Mouse (Mus musculus): Measurements from ENCODE around the gene Timd4. TPM values are rescaled to one million over a fixed set of nuclear protein-coding genes. Genes with fewer than 3 reads are reported as not detected.

The Timd4 gene
- 0.47 and 0.66 TPM in 2 replicates for polyA plus RNA-seq (2015; fragmentation: Nextera tagmentation; extraction: Ambion mirVana)

DNA sequence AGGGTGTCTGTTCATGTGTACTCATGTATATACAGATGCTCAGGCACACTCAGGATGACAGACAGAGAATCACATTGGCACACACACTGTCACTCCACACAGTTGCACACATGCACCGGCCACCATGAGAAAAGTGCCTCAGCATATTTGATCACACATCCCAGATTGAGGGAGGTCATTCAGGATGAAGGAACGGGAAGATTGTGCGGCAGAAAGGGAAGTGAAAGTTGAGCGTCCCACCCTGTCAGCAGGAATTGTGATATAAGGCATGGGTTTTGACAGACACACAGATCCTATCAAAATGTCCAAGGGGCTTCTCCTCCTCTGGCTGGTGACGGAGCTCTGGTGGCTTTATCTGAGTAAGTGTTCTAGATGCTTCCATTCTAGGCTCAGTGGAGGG lies at the start of gene Timd4:
Gene Timd4 (plus strand): TSS at position 290 of the 400 bp plus-strand sequence.
- Histone ChIP-seq H3K9ac (ENCODE audit: low read length) (no peak within 1 kb of the TSS), H3K9me3 (replicated peaks; ENCODE audit: control insufficient read depth, low read length) (no peaks in the 10 kb centered on the region), H3K4me3 (replicated peaks; ENCODE audit: low read length) (no peak within 1 kb of the TSS), H3K27me3 (ENCODE audit: control insufficient read depth, insufficient read depth, low read length) (no peaks in the 10 kb centered on the region), H3K36me3 (ENCODE audit: control insufficient read depth, insufficient read depth, low read length) (no peaks in the 10 kb centered on the region), H3K27ac (ENCODE audit: low read length) (no peak within 1 kb of the TSS), H3K4me2 (ENCODE audit: low read depth, low read length) (no peak within 1 kb of the TSS), H3K4me1 (ENCODE audit: control insufficient read depth, insufficient read depth, low read length) (no peaks in the 10 kb centered on the region)
- WGBS, result 89% methylated on average over 5 of the region's 5 CpGs
- ATAC-seq (ENCODE audit: insufficient read depth, low FRiP score), result no peak

DNA sequence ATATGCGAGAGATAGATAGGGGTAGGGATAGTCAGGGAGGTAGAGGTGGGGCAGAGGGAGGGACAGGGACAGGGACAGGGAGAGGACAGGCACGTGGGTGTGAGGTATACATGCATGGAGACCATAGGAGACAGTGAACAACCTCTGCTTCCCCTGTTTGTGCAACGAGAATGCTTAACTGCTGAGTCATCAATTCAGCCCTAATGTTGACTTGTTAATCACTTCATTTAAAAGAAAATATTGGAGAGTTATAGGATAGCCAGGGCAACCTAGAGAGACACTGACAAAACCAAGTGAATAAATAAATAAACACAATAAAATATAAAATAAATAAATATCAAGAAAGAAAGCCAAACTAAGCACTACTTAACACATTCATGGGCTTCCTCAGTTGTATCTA lies 33.7 kb upstream of the Timd4 start:
- ATAC-seq (ENCODE audit: insufficient read depth, low FRiP score), result no peak
- no peaks in the 10 kb centered on the region for H3K4me1 ChIP-seq (ENCODE audit: control insufficient read depth, insufficient read depth, low read length)
- H3K9me3 ChIP-seq (replicated peaks; ENCODE audit: control insufficient read depth, low read length), result no peaks in the 10 kb centered on the region
- H3K36me3 ChIP-seq (ENCODE audit: control insufficient read depth, insufficient read depth, low read length), result no peaks in the 10 kb centered on the region
- H3K4me3 ChIP-seq (replicated peaks; ENCODE audit: low read length), result no peak overlapping the region
- H3K27me3 ChIP-seq (ENCODE audit: control insufficient read depth, insufficient read depth, low read length), result no peaks in the 10 kb centered on the region
- H3K4me2 ChIP-seq (ENCODE audit: low read depth, low read length), result no peak overlapping the region
- H3K9ac ChIP-seq (ENCODE audit: low read length), result no peak overlapping the region
- 66% methylated on average over 3 of the region's 3 CpGs for WGBS
- no peak overlapping the region for H3K27ac ChIP-seq (ENCODE audit: low read length)

DNA sequence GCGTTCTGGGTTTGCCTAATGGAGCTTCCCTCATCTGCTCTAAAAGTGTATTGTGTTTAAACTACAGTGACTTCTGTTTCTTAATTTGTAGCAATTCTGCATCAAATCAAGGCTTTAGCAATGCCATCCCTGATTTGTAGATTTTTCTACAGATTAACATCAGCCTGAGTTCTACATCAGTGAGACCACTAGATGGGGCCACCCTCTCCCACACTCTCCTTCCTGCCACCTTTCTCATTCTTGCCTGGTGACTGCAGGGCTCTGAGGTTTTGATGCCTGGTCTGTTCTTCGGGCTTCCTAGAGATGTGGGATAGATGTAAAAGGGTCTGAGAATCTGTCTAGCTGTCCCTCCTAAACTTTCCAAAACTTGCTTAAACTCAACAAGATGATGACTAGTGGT lies 30.8 kb upstream of the Timd4 start:
- no peak overlapping the region for H3K27ac ChIP-seq (ENCODE audit: low read length)
- no peak overlapping the region for H3K4me3 ChIP-seq (replicated peaks; ENCODE audit: low read length)
- H3K9me3 ChIP-seq (replicated peaks; ENCODE audit: control insufficient read depth, low read length), result no peaks in the 10 kb centered on the region
- H3K27me3 ChIP-seq (ENCODE audit: control insufficient read depth, insufficient read depth, low read length), result no peaks in the 10 kb centered on the region
- H3K4me1 ChIP-seq (ENCODE audit: control insufficient read depth, insufficient read depth, low read length), result no peaks in the 10 kb centered on the region
- no peak for ATAC-seq (ENCODE audit: insufficient read depth, low FRiP score)
- no peaks in the 10 kb centered on the region for H3K36me3 ChIP-seq (ENCODE audit: control insufficient read depth, insufficient read depth, low read length)
- no peak overlapping the region for H3K9ac ChIP-seq (ENCODE audit: low read length)
- 70% methylated on average over 2 of the region's 2 CpGs for WGBS
- no peak overlapping the region for H3K4me2 ChIP-seq (ENCODE audit: low read depth, low read length)

DNA sequence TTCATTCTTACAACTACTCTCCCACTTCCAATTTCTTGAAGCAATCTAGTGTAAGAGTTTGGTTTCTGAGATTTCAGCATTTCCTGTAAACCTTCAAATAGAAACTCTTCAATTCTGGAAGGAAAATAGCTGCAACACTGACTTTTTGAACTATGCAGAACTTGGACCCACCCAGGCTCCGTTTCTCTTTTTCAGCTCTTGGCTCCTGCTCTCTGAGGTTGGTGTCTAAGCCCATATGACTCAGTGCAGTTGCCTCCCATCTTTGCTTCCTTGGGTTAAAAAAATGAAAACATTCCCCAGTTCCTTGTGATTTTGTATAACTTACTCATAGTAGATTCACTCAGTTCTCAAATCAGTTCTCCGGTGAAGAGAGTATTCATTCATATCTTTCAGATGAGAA lies 6.2 kb upstream of the Timd4 start:
- no peaks in the 10 kb centered on the region for H3K36me3 ChIP-seq (ENCODE audit: control insufficient read depth, insufficient read depth, low read length)
- no peaks in the 10 kb centered on the region for H3K27me3 ChIP-seq (ENCODE audit: control insufficient read depth, insufficient read depth, low read length)
- H3K27ac ChIP-seq (ENCODE audit: low read length), result no peak overlapping the region
- H3K4me1 ChIP-seq (ENCODE audit: control insufficient read depth, insufficient read depth, low read length), result no peaks in the 10 kb centered on the region
- H3K9ac ChIP-seq (ENCODE audit: low read length), result no peak overlapping the region
- 73% methylated on average over 2 of the region's 2 CpGs for WGBS
- no peaks in the 10 kb centered on the region for H3K9me3 ChIP-seq (replicated peaks; ENCODE audit: control insufficient read depth, low read length)
- no peak for ATAC-seq (ENCODE audit: insufficient read depth, low FRiP score)
- no peak overlapping the region for H3K4me3 ChIP-seq (replicated peaks; ENCODE audit: low read length)
- H3K4me2 ChIP-seq (ENCODE audit: low read depth, low read length), result no peak overlapping the region

DNA sequence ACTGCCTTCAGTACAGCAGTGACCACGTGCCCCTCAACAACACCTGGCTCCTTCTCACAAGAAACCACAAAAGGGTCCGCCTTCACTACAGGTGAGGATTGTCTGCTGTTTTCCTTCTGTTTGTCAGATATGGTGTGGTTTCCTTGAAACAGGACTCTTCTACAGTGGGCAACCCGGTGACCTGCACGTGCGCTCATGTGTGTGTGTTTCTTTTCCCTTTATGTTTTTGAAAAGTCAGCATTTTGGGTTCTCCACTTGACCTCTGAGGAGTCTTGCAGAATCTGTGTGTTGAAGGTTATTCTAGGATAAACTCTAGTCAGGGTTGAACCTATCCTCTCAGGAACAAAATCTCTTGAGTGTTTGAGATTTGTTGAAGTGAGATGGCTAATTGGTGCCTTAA lies 7.1 kb downstream of the Timd4 start:
- H3K36me3 ChIP-seq (ENCODE audit: control insufficient read depth, insufficient read depth, low read length), result no peaks in the 10 kb centered on the region
- H3K9ac ChIP-seq (ENCODE audit: low read length), result no peak overlapping the region
- H3K4me3 ChIP-seq (replicated peaks; ENCODE audit: low read length), result no peak overlapping the region
- 84% methylated on average over 5 of the region's 5 CpGs for WGBS
- ATAC-seq (ENCODE audit: insufficient read depth, low FRiP score), result no peak
- no peaks in the 10 kb centered on the region for H3K9me3 ChIP-seq (replicated peaks; ENCODE audit: control insufficient read depth, low read length)
- H3K4me2 ChIP-seq (ENCODE audit: low read depth, low read length), result no peak overlapping the region
- H3K27me3 ChIP-seq (ENCODE audit: control insufficient read depth, insufficient read depth, low read length), result no peaks in the 10 kb centered on the region
- no peak overlapping the region for H3K27ac ChIP-seq (ENCODE audit: low read length)
- no peaks in the 10 kb centered on the region for H3K4me1 ChIP-seq (ENCODE audit: control insufficient read depth, insufficient read depth, low read length)

DNA sequence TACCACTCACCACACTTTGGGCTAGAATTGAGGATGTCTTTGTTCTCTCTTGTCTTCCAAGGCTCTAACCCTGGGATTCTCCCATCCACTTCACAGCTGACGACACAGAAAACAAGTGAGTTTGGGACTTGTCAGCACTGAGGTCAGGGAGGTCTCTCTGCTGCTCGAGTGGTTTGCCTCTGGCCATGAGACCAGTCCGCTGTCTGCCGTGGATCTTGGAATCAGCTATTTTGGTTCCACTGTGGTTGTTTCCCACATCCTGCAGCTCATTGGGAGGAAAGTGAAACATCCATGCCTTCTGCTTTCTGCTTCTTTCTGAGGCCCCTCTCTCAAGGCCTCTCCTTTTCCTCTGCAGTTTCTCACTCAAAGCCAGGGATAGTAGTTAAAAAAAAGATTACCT lies 9.3 kb downstream of the Timd4 start:
- Histone ChIP-seq H3K36me3 (ENCODE audit: control insufficient read depth, insufficient read depth, low read length) (no peaks in the 10 kb centered on the region), H3K27ac (ENCODE audit: low read length) (no peak overlapping the region), H3K4me2 (ENCODE audit: low read depth, low read length) (no peak overlapping the region), H3K4me1 (ENCODE audit: control insufficient read depth, insufficient read depth, low read length) (no peaks in the 10 kb centered on the region), H3K4me3 (replicated peaks; ENCODE audit: low read length) (no peak overlapping the region), H3K9ac (ENCODE audit: low read length) (no peak overlapping the region), H3K9me3 (replicated peaks; ENCODE audit: control insufficient read depth, low read length) (no peaks in the 10 kb centered on the region), H3K27me3 (ENCODE audit: control insufficient read depth, insufficient read depth, low read length) (no peaks in the 10 kb centered on the region)
- WGBS, result 40% methylated on average over 4 of the region's 4 CpGs
- no peak for ATAC-seq (ENCODE audit: insufficient read depth, low FRiP score)

DNA sequence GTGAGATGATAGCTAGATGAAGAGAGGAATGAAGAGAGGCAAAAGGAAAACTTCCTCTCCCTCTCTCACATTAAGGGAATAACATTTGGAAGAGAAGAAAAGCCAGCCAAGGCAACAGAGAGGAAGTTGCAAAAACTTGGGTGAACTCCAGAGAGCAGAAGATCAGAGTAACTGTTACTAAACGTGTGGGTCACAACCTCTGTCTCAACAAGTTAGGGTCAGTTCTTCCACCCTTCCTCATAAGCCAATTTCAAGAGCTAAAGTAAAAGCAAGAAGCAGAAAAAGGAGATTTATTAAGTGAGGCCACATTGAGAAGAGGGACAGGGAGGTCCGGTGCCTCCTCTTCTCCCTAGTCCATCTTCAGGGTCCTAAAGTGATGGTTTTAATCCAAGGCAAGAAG lies 19.7 kb downstream of the Timd4 start:
- no peak overlapping the region for H3K4me3 ChIP-seq (replicated peaks; ENCODE audit: low read length)
- no peaks in the 10 kb centered on the region for H3K4me1 ChIP-seq (ENCODE audit: control insufficient read depth, insufficient read depth, low read length)
- H3K27ac ChIP-seq (ENCODE audit: low read length), result no peak overlapping the region
- no peaks in the 10 kb centered on the region for H3K27me3 ChIP-seq (ENCODE audit: control insufficient read depth, insufficient read depth, low read length)
- no peaks in the 10 kb centered on the region for H3K36me3 ChIP-seq (ENCODE audit: control insufficient read depth, insufficient read depth, low read length)
- H3K9ac ChIP-seq (ENCODE audit: low read length), result no peak overlapping the region
- no peaks in the 10 kb centered on the region for H3K9me3 ChIP-seq (replicated peaks; ENCODE audit: control insufficient read depth, low read length)
- ATAC-seq (ENCODE audit: insufficient read depth, low FRiP score), result no peak
- H3K4me2 ChIP-seq (ENCODE audit: low read depth, low read length), result no peak overlapping the region
- 59% methylated on average over 2 of the region's 2 CpGs for WGBS

DNA sequence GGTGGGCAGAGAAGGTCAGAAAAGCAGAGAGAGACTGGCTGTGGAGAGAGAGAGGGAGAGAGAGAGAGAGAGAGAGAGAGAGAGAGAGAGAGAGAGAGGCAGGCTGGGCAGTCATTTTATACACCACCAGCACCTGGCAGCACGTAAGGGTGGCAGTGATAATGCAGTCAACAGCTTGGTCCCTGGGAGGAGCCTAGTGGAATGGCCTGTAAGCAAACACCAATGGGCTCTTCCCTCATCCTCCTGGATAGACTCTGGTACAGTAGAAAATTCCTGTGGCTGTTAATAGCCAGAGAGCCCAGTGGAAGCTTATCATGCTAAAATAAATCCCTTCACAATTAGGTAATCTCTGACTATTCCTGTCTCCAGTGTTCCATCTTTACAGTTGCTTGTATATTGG lies 24.5 kb downstream of the Timd4 start:
- Histone ChIP-seq H3K9me3 (replicated peaks; ENCODE audit: control insufficient read depth, low read length) (no peaks in the 10 kb centered on the region), H3K27ac (ENCODE audit: low read length) (no peak overlapping the region), H3K9ac (ENCODE audit: low read length) (no peak overlapping the region), H3K27me3 (ENCODE audit: control insufficient read depth, insufficient read depth, low read length) (no peaks in the 10 kb centered on the region), H3K4me2 (ENCODE audit: low read depth, low read length) (no peak overlapping the region), H3K4me1 (ENCODE audit: control insufficient read depth, insufficient read depth, low read length) (no peaks in the 10 kb centered on the region), H3K36me3 (ENCODE audit: control insufficient read depth, insufficient read depth, low read length) (no peaks in the 10 kb centered on the region), H3K4me3 (replicated peaks; ENCODE audit: low read length) (no peak overlapping the region)
- ATAC-seq (ENCODE audit: insufficient read depth, low FRiP score), result no peak
- 40% methylated on average over 1 of the region's 1 CpGs for WGBS

DNA sequence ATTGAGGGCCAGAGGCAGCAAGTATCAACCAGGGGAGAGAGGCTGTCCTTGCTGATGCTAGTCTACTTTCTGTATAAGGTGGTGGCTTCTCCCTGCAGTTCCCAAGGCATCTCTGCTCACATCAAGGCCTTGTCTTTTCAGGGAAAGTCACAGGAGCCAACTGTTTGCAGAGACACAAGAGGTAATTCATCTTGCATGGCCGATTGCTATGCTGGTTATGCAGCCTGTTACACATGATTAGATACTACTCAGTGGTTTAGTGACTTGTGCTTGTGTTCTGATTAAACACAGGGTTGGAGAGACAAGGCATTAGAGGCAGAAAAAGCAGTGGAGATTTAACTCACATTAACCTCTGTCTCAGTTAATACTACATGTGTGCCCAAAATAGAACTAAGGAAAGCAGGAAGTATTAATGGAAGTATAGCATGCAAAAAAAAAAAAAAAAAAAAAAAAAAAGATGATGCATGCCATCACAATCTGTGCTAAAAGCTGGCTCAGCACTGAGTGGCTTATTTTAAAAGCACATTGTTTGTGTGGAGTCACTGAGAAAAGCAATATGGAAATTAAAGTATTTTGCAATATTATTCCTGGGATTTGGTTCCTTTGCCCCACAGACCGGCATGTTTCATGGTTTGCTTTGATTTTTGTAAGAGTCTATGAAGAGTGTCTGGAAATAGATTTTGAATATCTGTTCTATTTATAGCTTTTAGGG lies 31.6 kb downstream of the Timd4 start:
- WGBS, result 38% methylated on average over 2 of the region's 2 CpGs

More for the DNA sequence above, 31.6 kb downstream of the Timd4 start:
- H3K4me2 ChIP-seq (ENCODE audit: low read depth, low read length), result no peak overlapping the region
- H3K4me3 ChIP-seq (replicated peaks; ENCODE audit: low read length), result no peak overlapping the region
- no peaks in the 10 kb centered on the region for H3K4me1 ChIP-seq (ENCODE audit: control insufficient read depth, insufficient read depth, low read length)
- H3K9ac ChIP-seq (ENCODE audit: low read length), result no peak overlapping the region
- H3K27me3 ChIP-seq (ENCODE audit: control insufficient read depth, insufficient read depth, low read length), result no peaks in the 10 kb centered on the region
- H3K9me3 ChIP-seq (replicated peaks; ENCODE audit: control insufficient read depth, low read length), result no peaks in the 10 kb centered on the region
- H3K27ac ChIP-seq (ENCODE audit: low read length), result no peak overlapping the region
- no peak for ATAC-seq (ENCODE audit: insufficient read depth, low FRiP score)
- no peaks in the 10 kb centered on the region for H3K36me3 ChIP-seq (ENCODE audit: control insufficient read depth, insufficient read depth, low read length)

Measured in stomach, embryonic 16.5 days (tissue).